Mouse (Mus musculus): ENCODE data around the gene Ldb2. TPM values are rescaled to one million over a fixed set of nuclear protein-coding genes. Genes with fewer than 3 reads are reported as not detected.

Ldb2 gene
- polyA plus RNA-seq, 1 experiment from 2014 or later: 14.4 TPM

DNA sequence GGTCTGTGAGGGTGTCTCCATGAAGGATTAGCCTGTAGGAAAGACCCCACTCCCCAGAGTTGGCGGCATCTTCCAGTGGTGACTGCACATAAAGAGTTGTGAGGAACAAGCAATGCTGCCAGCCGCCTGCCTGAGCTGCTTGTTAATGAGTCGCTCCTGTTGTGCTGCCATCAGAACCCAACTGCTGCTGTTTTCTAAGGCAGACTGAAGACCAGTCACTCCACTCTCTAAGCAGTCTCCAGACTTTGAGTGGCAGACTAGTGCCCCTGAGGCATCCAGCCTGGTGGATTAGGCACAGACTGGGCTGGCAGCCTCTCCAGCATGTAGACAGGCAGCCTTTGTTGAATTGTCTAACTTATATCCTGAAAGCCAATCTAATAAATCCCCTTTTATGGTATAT is 101.5 kb downstream of the Ldb2 start:
- no peak overlapping the region for H3K9ac ChIP-seq (ENCODE audit: low read length)
- 71% methylated on average over 3 of the region's 3 CpGs for WGBS
- H3K9me3 ChIP-seq (ENCODE audit: control insufficient read depth, low read length): no peaks in the 10 kb centered on the region
- no peak overlapping the region for H3K27ac ChIP-seq (replicated peaks in 1 of 2; ENCODE audit: control insufficient read depth in 1 of 2, insufficient read depth in 1 of 2, low read depth in 2 of 2, low read length in 2 of 2)
- H3K4me2 ChIP-seq (ENCODE audit: low read length): no peak overlapping the region
- no peak overlapping the region for H3K4me3 ChIP-seq (ENCODE audit: control insufficient read depth in 1 of 2, insufficient read depth in 1 of 2, low read depth in 1 of 2, low read length in 2 of 2)
- H3K27me3 ChIP-seq (ENCODE audit: control insufficient read depth, insufficient read depth, low read length): no peaks in the 10 kb centered on the region
- no peaks in the 10 kb centered on the region for H3K36me3 ChIP-seq (ENCODE audit: control insufficient read depth, insufficient read depth, low read length)
- ATAC-seq (ENCODE audit: insufficient number of reproducible peaks, insufficient read depth, low FRiP score, low read depth): no peak
- no peaks in the 10 kb centered on the region for H3K4me1 ChIP-seq (ENCODE audit: control insufficient read depth in 2 of 2, insufficient read depth in 2 of 2, low read length in 2 of 2)

- no peak for ATAC-seq (ENCODE audit: insufficient number of reproducible peaks, insufficient read depth, low FRiP score, low read depth)
- no peaks in the 10 kb centered on the region for H3K4me1 ChIP-seq (ENCODE audit: control insufficient read depth in 2 of 2, insufficient read depth in 2 of 2, low read length in 2 of 2)
- 74% methylated on average over 7 of the region's 7 CpGs for WGBS
- H3K27ac ChIP-seq (replicated peaks in 1 of 2; ENCODE audit: control insufficient read depth in 1 of 2, insufficient read depth in 1 of 2, low read depth in 2 of 2, low read length in 2 of 2): no peak overlapping the region
- H3K9ac ChIP-seq (ENCODE audit: low read length): no peak overlapping the region
- H3K27me3 ChIP-seq (ENCODE audit: control insufficient read depth, insufficient read depth, low read length): no peaks in the 10 kb centered on the region
- no peaks in the 10 kb centered on the region for H3K36me3 ChIP-seq (ENCODE audit: control insufficient read depth, insufficient read depth, low read length)
- no peak overlapping the region for H3K4me3 ChIP-seq (ENCODE audit: control insufficient read depth in 1 of 2, insufficient read depth in 1 of 2, low read depth in 1 of 2, low read length in 2 of 2)
- H3K9me3 ChIP-seq (ENCODE audit: control insufficient read depth, low read length): no peaks in the 10 kb centered on the region
- no peak overlapping the region for H3K4me2 ChIP-seq (ENCODE audit: low read length)
Observed at GRCm38 (mm10) chr5:44696548-44696947, 102.9 kb downstream of the Ldb2 start.

- no peak overlapping the region for H3K4me3 ChIP-seq (ENCODE audit: control insufficient read depth in 1 of 2, insufficient read depth in 1 of 2, low read depth in 1 of 2, low read length in 2 of 2)
- H3K36me3 ChIP-seq (ENCODE audit: control insufficient read depth, insufficient read depth, low read length): no peaks in the 10 kb centered on the region
- peaks cover 4 to 6% of the 10 kb centered on the region in 2 experiments; a peak in 3 of 4 replicates for H3K4me1 ChIP-seq (ENCODE audit: control insufficient read depth in 2 of 2, insufficient read depth in 2 of 2, low read length in 2 of 2)
- no peak for ATAC-seq (ENCODE audit: insufficient number of reproducible peaks, insufficient read depth, low FRiP score, low read depth)
- H3K9ac ChIP-seq (ENCODE audit: low read length): no peak overlapping the region
- H3K4me2 ChIP-seq (ENCODE audit: low read length): no peak overlapping the region
- no peaks in the 10 kb centered on the region for H3K9me3 ChIP-seq (ENCODE audit: control insufficient read depth, low read length)
- WGBS: 30% methylated on average over 5 of the region's 5 CpGs
- no peak overlapping the region for H3K27ac ChIP-seq (replicated peaks in 1 of 2; ENCODE audit: control insufficient read depth in 1 of 2, insufficient read depth in 1 of 2, low read depth in 2 of 2, low read length in 2 of 2)
- no peaks in the 10 kb centered on the region for H3K27me3 ChIP-seq (ENCODE audit: control insufficient read depth, insufficient read depth, low read length)
Observed at GRCm38 (mm10) chr5:44693674-44694073, 105.8 kb downstream of the Ldb2 start.

- Histone ChIP-seq H3K36me3 (ENCODE audit: control insufficient read depth, insufficient read depth, low read length) (no peaks in the 10 kb centered on the region), H3K9me3 (ENCODE audit: control insufficient read depth, low read length) (no peaks in the 10 kb centered on the region), H3K27ac (replicated peaks in 1 of 2; ENCODE audit: control insufficient read depth in 1 of 2, insufficient read depth in 1 of 2, low read depth in 2 of 2, low read length in 2 of 2) (no peak overlapping the region), H3K4me3 (ENCODE audit: control insufficient read depth in 1 of 2, insufficient read depth in 1 of 2, low read depth in 1 of 2, low read length in 2 of 2) (no peak overlapping the region), H3K9ac (ENCODE audit: low read length) (no peak overlapping the region), H3K27me3 (ENCODE audit: control insufficient read depth, insufficient read depth, low read length) (no peaks in the 10 kb centered on the region), H3K4me1 (ENCODE audit: control insufficient read depth in 2 of 2, insufficient read depth in 2 of 2, low read length in 2 of 2) (peaks cover 6 to 8% of the 10 kb centered on the region in 2 experiments; a peak in 3 of 4 replicates), H3K4me2 (ENCODE audit: low read length) (no peak overlapping the region)
- WGBS: 85% methylated on average over 6 of the region's 6 CpGs
- no peak for ATAC-seq (ENCODE audit: insufficient number of reproducible peaks, insufficient read depth, low FRiP score, low read depth)
Observed at GRCm38 (mm10) chr5:44686344-44686743, 113.1 kb downstream of the Ldb2 start.

GRCm38 (mm10) chr5:44681054-44681638 is 118.3 kb downstream of the Ldb2 start:
- Histone ChIP-seq H3K9me3 (ENCODE audit: control insufficient read depth, low read length) (no peaks in the 10 kb centered on the region), H3K4me1 (ENCODE audit: control insufficient read depth in 2 of 2, insufficient read depth in 2 of 2, low read length in 2 of 2) (no peaks in the 10 kb centered on the region), H3K9ac (ENCODE audit: low read length) (no peak overlapping the region), H3K4me2 (ENCODE audit: low read length) (no peak overlapping the region), H3K27ac (replicated peaks in 1 of 2; ENCODE audit: control insufficient read depth in 1 of 2, insufficient read depth in 1 of 2, low read depth in 2 of 2, low read length in 2 of 2) (no peak overlapping the region), H3K36me3 (ENCODE audit: control insufficient read depth, insufficient read depth, low read length) (no peaks in the 10 kb centered on the region), H3K27me3 (ENCODE audit: control insufficient read depth, insufficient read depth, low read length) (no peaks in the 10 kb centered on the region), H3K4me3 (ENCODE audit: control insufficient read depth in 1 of 2, insufficient read depth in 1 of 2, low read depth in 1 of 2, low read length in 2 of 2) (no peak overlapping the region)
- 79% methylated on average over 3 of the region's 3 CpGs for WGBS
- no peak for ATAC-seq (ENCODE audit: insufficient number of reproducible peaks, insufficient read depth, low FRiP score, low read depth)

- no peak overlapping the region for H3K27ac ChIP-seq (replicated peaks in 1 of 2; ENCODE audit: control insufficient read depth in 1 of 2, insufficient read depth in 1 of 2, low read depth in 2 of 2, low read length in 2 of 2)
- no peaks in the 10 kb centered on the region for H3K9me3 ChIP-seq (ENCODE audit: control insufficient read depth, low read length)
- H3K36me3 ChIP-seq (ENCODE audit: control insufficient read depth, insufficient read depth, low read length): no peaks in the 10 kb centered on the region
- no peak overlapping the region for H3K4me3 ChIP-seq (ENCODE audit: control insufficient read depth in 1 of 2, insufficient read depth in 1 of 2, low read depth in 1 of 2, low read length in 2 of 2)
- no peaks in the 10 kb centered on the region for H3K27me3 ChIP-seq (ENCODE audit: control insufficient read depth, insufficient read depth, low read length)
- no peaks in the 10 kb centered on the region for H3K4me1 ChIP-seq (ENCODE audit: control insufficient read depth in 2 of 2, insufficient read depth in 2 of 2, low read length in 2 of 2)
- H3K9ac ChIP-seq (ENCODE audit: low read length): no peak overlapping the region
- 61% methylated on average over 5 of the region's 5 CpGs for WGBS
- no peak overlapping the region for H3K4me2 ChIP-seq (ENCODE audit: low read length)
- no peak for ATAC-seq (ENCODE audit: insufficient number of reproducible peaks, insufficient read depth, low FRiP score, low read depth)
Observed at GRCm38 (mm10) chr5:44677814-44678213, 121.7 kb downstream of the Ldb2 start.

DNA sequence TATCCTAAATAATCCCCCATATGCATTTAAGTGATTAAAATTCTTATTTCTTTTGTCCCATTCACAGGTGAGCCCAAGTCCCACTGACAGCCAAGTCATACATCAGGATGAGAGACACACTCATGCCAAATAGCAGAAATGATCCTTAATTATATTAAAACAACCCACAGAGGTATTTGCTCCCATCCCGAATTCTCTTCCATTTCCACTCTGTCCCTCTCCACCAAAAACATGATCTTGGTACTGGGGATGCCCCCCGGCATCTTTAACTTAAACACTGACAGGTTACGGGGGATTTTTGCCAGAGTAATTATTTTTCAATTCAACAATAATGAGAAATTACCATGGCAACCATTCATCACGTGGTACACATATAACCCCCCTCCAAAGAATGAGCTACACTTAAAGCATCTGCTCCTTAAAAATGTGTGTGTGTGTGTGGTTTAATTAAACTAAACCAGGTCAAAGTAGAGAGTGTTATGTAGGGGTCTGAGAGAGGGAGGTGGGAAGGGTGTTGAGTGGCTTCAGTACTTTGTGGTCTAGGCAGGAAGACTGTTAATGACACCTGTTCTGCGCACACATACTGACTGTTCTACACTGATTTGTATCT is 123.2 kb downstream of the Ldb2 start:
- H3K27me3 ChIP-seq (ENCODE audit: control insufficient read depth, insufficient read depth, low read length): no peaks in the 10 kb centered on the region
- H3K4me1 ChIP-seq (ENCODE audit: control insufficient read depth in 2 of 2, insufficient read depth in 2 of 2, low read length in 2 of 2): no peaks in the 10 kb centered on the region
- no peak overlapping the region for H3K9ac ChIP-seq (ENCODE audit: low read length)
- no peak overlapping the region for H3K4me2 ChIP-seq (ENCODE audit: low read length)
- WGBS: 85% methylated on average over 5 of the region's 5 CpGs
- no peak overlapping the region for H3K27ac ChIP-seq (replicated peaks in 1 of 2; ENCODE audit: control insufficient read depth in 1 of 2, insufficient read depth in 1 of 2, low read depth in 2 of 2, low read length in 2 of 2)
- H3K36me3 ChIP-seq (ENCODE audit: control insufficient read depth, insufficient read depth, low read length): no peaks in the 10 kb centered on the region
- no peak overlapping the region for H3K4me3 ChIP-seq (ENCODE audit: control insufficient read depth in 1 of 2, insufficient read depth in 1 of 2, low read depth in 1 of 2, low read length in 2 of 2)
- H3K9me3 ChIP-seq (ENCODE audit: control insufficient read depth, low read length): no peaks in the 10 kb centered on the region
- ATAC-seq (ENCODE audit: insufficient number of reproducible peaks, insufficient read depth, low FRiP score, low read depth): no peak

GRCm38 (mm10) chr5:44670336-44670735 is 129.1 kb downstream of the Ldb2 start:
- Histone ChIP-seq H3K4me1 (ENCODE audit: control insufficient read depth in 2 of 2, insufficient read depth in 2 of 2, low read length in 2 of 2) (peaks cover 0 to 2% of the 10 kb centered on the region in 2 experiments; a peak in 1 of 4 replicates), H3K9me3 (ENCODE audit: control insufficient read depth, low read length) (no peaks in the 10 kb centered on the region), H3K36me3 (ENCODE audit: control insufficient read depth, insufficient read depth, low read length) (no peaks in the 10 kb centered on the region), H3K27me3 (ENCODE audit: control insufficient read depth, insufficient read depth, low read length) (no peaks in the 10 kb centered on the region), H3K9ac (ENCODE audit: low read length) (no peak overlapping the region), H3K27ac (replicated peaks in 1 of 2; ENCODE audit: control insufficient read depth in 1 of 2, insufficient read depth in 1 of 2, low read depth in 2 of 2, low read length in 2 of 2) (no peak overlapping the region), H3K4me3 (ENCODE audit: control insufficient read depth in 1 of 2, insufficient read depth in 1 of 2, low read depth in 1 of 2, low read length in 2 of 2) (no peak overlapping the region), H3K4me2 (ENCODE audit: low read length) (no peak overlapping the region)
- WGBS: 31% methylated on average over 2 of the region's 2 CpGs
- no peak for ATAC-seq (ENCODE audit: insufficient number of reproducible peaks, insufficient read depth, low FRiP score, low read depth)
